Mouse (Mus musculus): ENCODE data around the gene Fam83c. TPM values are rescaled to one million over a fixed set of nuclear protein-coding genes. Genes with fewer than 3 reads are reported as not detected.

Gene Fam83c
- total and polyA plus RNA-seq, 3 experiments = 0.03 to 0.04 TPM; not detected in 1

DNA sequence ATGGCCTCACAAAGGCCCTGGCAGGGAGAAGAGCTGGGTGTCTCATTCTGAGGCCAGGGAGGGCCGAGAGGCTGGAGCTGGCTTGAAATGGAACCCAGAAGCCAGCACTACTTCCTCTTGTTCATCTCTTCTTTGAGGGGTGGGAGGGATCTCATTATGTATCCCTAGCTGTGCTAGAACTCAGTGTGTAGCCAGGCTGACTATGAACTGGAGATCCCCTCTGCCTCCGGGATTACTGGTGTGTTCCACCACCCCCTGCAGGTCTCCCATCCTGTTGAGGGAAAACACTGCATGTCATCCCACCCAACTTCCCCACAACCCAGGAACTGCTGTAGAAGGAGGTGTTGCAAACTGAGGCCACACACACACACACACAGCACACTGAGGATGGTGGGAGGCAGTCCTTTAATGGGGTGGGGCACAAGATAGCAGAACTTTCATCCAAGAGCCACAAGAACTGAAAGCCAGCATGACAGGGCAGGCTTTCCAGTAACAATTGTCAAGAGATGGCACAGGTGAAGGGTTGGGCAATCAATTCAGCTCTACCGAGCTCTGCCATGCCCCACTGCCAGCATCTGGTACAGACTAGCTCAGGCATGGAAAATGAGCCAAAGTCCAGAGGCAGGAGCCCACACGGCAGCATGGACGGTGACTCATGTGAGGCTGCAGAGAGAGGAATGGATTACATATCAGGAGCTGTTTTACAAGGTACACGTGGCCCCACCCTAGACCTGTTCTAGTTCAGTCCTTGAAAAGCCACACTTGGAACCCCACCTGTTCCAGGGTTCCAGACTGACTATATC, 15.0 kb downstream of the Fam83c start:
- no peak for TF ChIP-seq TCF12 (IDR thresholded peaks at IDR 0.05; ENCODE audit: low read depth, low read length)
- TF ChIP-seq RAD21 (IDR thresholded peaks at IDR 0.05; ENCODE audit: low read depth, low read length) = no peak
- no peak for TF ChIP-seq E2F4 (IDR thresholded peaks at IDR 0.05; ENCODE audit: borderline replicate concordance, low read depth, low read length)
- TF ChIP-seq ZNF384 (IDR thresholded peaks at IDR 0.05; ENCODE audit: low read depth, low read length) = no peak
- Histone ChIP-seq H3K79me2 (ENCODE audit: control insufficient read depth, insufficient read depth, low read length, poor library complexity) (peaks cover 13% of the 10 kb centered on the region), H3K4me1 (ENCODE audit: control insufficient read depth in 1 of 2, insufficient read depth in 2 of 2, low read length in 2 of 2) (peaks cover 2 to 17% of the 10 kb centered on the region in 2 experiments), H3K9ac (ENCODE audit: control insufficient read depth, low read depth, low read length, poor library complexity, severe bottlenecking) (peak overlapping the region; percentile 46), H3K4me3 (ENCODE audit: control insufficient read depth in 1 of 2, insufficient read depth in 1 of 2, low read depth in 2 of 2, low read length in 2 of 2) (peak overlapping the region; percentile 12 to 40; a peak in 2 of 4 replicates), H3K9me3 (replicated peaks; ENCODE audit: insufficient read depth, low read length) (no peaks in the 10 kb centered on the region), H3K27ac (ENCODE audit: control insufficient read depth, low read depth, low read length) (peak overlapping the region; percentile 37), H3K27me3 (ENCODE audit: control insufficient read depth in 1 of 2, insufficient read depth in 2 of 2, low read length in 2 of 2) (no peaks in the 10 kb centered on the region), H3K36me3 (ENCODE audit: control insufficient read depth in 1 of 2, insufficient read depth in 2 of 2, low read length in 2 of 2) (peaks cover 11 to 15% of the 10 kb centered on the region in 2 experiments)
- DNase-seq (ENCODE audit: low read depth, low spot score) = no peak

- peaks cover 2 to 17% of the 10 kb centered on the region in 2 experiments for H3K4me1 ChIP-seq (ENCODE audit: control insufficient read depth in 1 of 2, insufficient read depth in 2 of 2, low read length in 2 of 2)
Observed at GRCm38 (mm10) chr2:155819392-155819448, 15.4 kb downstream of the Fam83c start, which contains the start of gene BC029722. Gene BC029722 (minus strand): TSS chr2:155819426.

DNA sequence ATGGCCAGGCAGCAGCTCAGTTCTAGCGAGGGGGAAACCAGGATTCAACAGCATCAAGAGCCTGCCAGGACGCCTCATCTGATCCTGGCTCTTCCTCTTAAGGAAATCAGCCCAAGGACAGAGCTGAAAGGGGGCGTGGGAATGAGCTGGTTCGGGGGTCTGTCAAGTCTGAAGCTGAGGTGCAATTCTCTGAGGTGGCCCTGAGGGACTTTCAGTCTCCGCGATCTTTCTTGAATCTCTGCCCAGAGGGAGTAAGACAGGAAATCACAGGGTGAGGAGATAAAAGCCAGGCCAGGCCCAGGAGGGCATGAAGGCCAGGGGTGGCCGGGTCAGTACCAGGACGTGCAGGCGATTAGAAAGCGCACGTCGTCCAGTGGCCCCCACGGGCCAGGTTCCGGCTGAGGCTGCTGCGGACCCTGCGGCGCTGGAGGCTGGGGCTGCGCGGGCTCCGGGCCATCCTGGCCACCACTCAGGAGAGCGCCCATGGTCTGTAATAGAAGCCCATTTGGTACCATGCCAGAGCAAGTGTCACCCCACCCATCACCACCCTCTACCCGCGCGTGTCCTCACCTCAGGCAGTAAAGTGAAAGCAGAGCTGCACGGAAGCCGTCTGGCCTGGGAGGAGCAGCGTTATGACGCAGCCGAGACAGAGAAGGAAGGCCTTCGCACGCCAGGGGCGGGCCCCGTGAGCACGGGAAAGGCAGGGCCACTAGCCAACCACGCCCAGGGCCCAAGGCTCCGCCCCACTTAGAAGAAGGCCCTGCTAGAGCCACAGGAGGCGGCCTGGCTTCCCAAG, 15.9 kb downstream of the Fam83c start:
- DNase-seq (ENCODE audit: low read depth, low spot score) = peak; percentile 97
- Histone ChIP-seq H3K27ac (ENCODE audit: control insufficient read depth, low read depth, low read length) (peak overlapping the region; percentile 37), H3K9me3 (replicated peaks; ENCODE audit: insufficient read depth, low read length) (no peaks in the 10 kb centered on the region), H3K4me1 (ENCODE audit: control insufficient read depth in 1 of 2, insufficient read depth in 2 of 2, low read length in 2 of 2) (peaks cover 2 to 17% of the 10 kb centered on the region in 2 experiments), H3K36me3 (ENCODE audit: control insufficient read depth in 1 of 2, insufficient read depth in 2 of 2, low read length in 2 of 2) (peaks cover 8 to 15% of the 10 kb centered on the region in 2 experiments), H3K4me3 (ENCODE audit: control insufficient read depth in 1 of 2, insufficient read depth in 1 of 2, low read depth in 2 of 2, low read length in 2 of 2) (peak overlapping the region; percentile 73 to 83), H3K9ac (ENCODE audit: control insufficient read depth, low read depth, low read length, poor library complexity, severe bottlenecking) (peak overlapping the region; percentile 72), H3K79me2 (ENCODE audit: control insufficient read depth, insufficient read depth, low read length, poor library complexity) (peaks cover 8% of the 10 kb centered on the region; the same call in 1 of the 2 replicates), H3K27me3 (ENCODE audit: control insufficient read depth in 1 of 2, insufficient read depth in 2 of 2, low read length in 2 of 2) (no peaks in the 10 kb centered on the region)
- TF ChIP-seq ZMIZ1 (IDR thresholded peaks at IDR 0.05; ENCODE audit: low read depth, low read length) (peak; percentile 76), MAX (IDR thresholded peaks at IDR 0.05; ENCODE audit: low read length) (no peak), ELF1 (IDR thresholded peaks at IDR 0.05; ENCODE audit: low read depth, low read length) (peak; percentile 68; the same call in 1 of the 2 replicates), ZKSCAN1 (IDR thresholded peaks at IDR 0.05; ENCODE audit: low read depth, low read length) (no peak), SMC3 (IDR thresholded peaks at IDR 0.05; ENCODE audit: low read depth, low read length) (no peak), MYB (IDR thresholded peaks at IDR 0.05; ENCODE audit: low read depth, low read length) (no peak), TCF12 (IDR thresholded peaks at IDR 0.05; ENCODE audit: low read depth, low read length) (no peak), CTCF (IDR thresholded peaks at IDR 0.05 in 2 of 3, conservative IDR thresholded peaks at IDR 0.05 in 1 of 3; ENCODE audit: control insufficient read depth in 1 of 3, insufficient read depth in 1 of 3, low read depth in 2 of 3, low read length in 3 of 3, poor library complexity in 1 of 3, severe bottlenecking in 1 of 3) (no peak), MXI1 (IDR thresholded peaks at IDR 0.05; ENCODE audit: low read depth, low read length) (peak; percentile 80), SIN3A (IDR thresholded peaks at IDR 0.05; ENCODE audit: low read length) (peak; percentile 31; the same call in 1 of the 2 replicates), ZNF384 (IDR thresholded peaks at IDR 0.05; ENCODE audit: low read depth, low read length) (no peak), JUND (IDR thresholded peaks at IDR 0.05; ENCODE audit: low read depth, low read length) (no peak), GABPA (IDR thresholded peaks at IDR 0.05; ENCODE audit: low read depth, low read length) (no peak), MEF2A (IDR thresholded peaks at IDR 0.05; ENCODE audit: extremely low read depth, insufficient replicate concordance, low read depth, low read length, poor library complexity, severe bottlenecking) (no peak), TAL1 (IDR thresholded peaks at IDR 0.05; ENCODE audit: low read length) (no peak), MAZ (IDR thresholded peaks at IDR 0.05; ENCODE audit: low read depth, low read length) (no peak), BHLHE40 (IDR thresholded peaks at IDR 0.05; ENCODE audit: borderline replicate concordance, low read depth, low read length) (no peak)

More at GRCm38 (mm10) chr2:155819392-155819448, 15.4 kb downstream of the Fam83c start, which contains the start of gene BC029722:
- TF ChIP-seq RCOR1 (IDR thresholded peaks at IDR 0.05; ENCODE audit: low read depth, low read length) = no peak
- peak; percentile 18 for TF ChIP-seq POLR2AphosphoS2 (IDR thresholded peaks at IDR 0.05; ENCODE audit: low read length)
- TF ChIP-seq TBP (IDR thresholded peaks at IDR 0.05; ENCODE audit: low read depth, low read length) = 0 out of 2 replicates have a peak, but pooled peaks have one; percentile 44
- TF ChIP-seq TCF12 (IDR thresholded peaks at IDR 0.05; ENCODE audit: low read depth, low read length) = no peak
- TF ChIP-seq KAT2A (conservative IDR thresholded peaks at IDR 0.05; ENCODE audit: low read depth, low read length) = no peak
- TF ChIP-seq SIN3A (IDR thresholded peaks at IDR 0.05; ENCODE audit: low read length) = no peak
- TF ChIP-seq MYC (IDR thresholded peaks at IDR 0.05; ENCODE audit: low read depth, low read length) = no peak
- TF ChIP-seq MAX (IDR thresholded peaks at IDR 0.05; ENCODE audit: low read length) = no peak
- TF ChIP-seq MYB (IDR thresholded peaks at IDR 0.05; ENCODE audit: low read depth, low read length) = no peak
- no peak for TF ChIP-seq CTCF (IDR thresholded peaks at IDR 0.05 in 2 of 3, conservative IDR thresholded peaks at IDR 0.05 in 1 of 3; ENCODE audit: control insufficient read depth in 1 of 3, insufficient read depth in 1 of 3, low read depth in 2 of 3, low read length in 3 of 3, poor library complexity in 1 of 3, severe bottlenecking in 1 of 3)
- no peak for TF ChIP-seq EP300 (IDR thresholded peaks at IDR 0.05; ENCODE audit: low read depth in 1 of 2, low read length in 2 of 2)
- Histone ChIP-seq H3K27ac (ENCODE audit: control insufficient read depth, low read depth, low read length) (peak within 1 kb of the TSS; percentile 37), H3K79me2 (ENCODE audit: control insufficient read depth, insufficient read depth, low read length, poor library complexity) (peaks cover 12% of the 10 kb centered on the region), H3K4me3 (ENCODE audit: control insufficient read depth in 1 of 2, insufficient read depth in 1 of 2, low read depth in 2 of 2, low read length in 2 of 2) (peak within 1 kb of the TSS; percentile 73 to 83), H3K27me3 (ENCODE audit: control insufficient read depth in 1 of 2, insufficient read depth in 2 of 2, low read length in 2 of 2) (no peaks in the 10 kb centered on the region), H3K9ac (ENCODE audit: control insufficient read depth, low read depth, low read length, poor library complexity, severe bottlenecking) (peak within 1 kb of the TSS; percentile 72), H3K9me3 (replicated peaks; ENCODE audit: insufficient read depth, low read length) (no peaks in the 10 kb centered on the region), H3K36me3 (ENCODE audit: control insufficient read depth in 1 of 2, insufficient read depth in 2 of 2, low read length in 2 of 2) (peaks cover 9 to 16% of the 10 kb centered on the region in 2 experiments)
- no peak for DNase-seq (ENCODE audit: low read depth, low spot score)

Data from MEL (cell line).